Mouse (Mus musculus): ENCODE measurements around the gene Kcnk4. TPM values are rescaled to one million over a fixed set of nuclear protein-coding genes. Genes with fewer than 3 reads are reported as not detected.
"Not testable (repeated sequence)": the region's sequence is repeated elsewhere in the genome, so short reads cannot be mapped to it uniquely, and the experiment has no call there.

The Kcnk4 gene
- polyA plus RNA-seq, 1 experiment from 2014 or later: 0.19 TPM

DNA sequence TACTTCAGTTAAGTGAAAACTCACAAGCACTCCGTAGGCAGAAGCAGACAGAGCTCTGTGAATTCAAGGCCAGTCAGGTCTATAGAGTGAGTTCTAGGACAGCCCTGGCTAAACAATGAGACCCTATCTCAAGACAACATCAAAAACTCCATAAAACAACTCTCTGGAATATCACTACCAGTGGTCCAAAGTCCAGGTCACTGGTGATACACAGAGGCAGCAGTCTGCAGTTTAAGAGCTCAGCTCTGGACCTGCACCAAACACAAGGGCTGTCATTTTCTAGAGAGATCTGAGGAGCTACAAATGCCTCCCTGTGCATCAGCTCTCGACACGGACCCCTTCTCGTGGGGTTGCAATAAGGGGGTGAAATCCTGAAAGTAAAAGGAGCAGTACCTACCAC is 16.0 kb downstream of the Kcnk4 start:
- H3K4me1 ChIP-seq: peaks cover 24% of the 10 kb centered on the region
- no peak overlapping the region for H3K9ac ChIP-seq
- no peak overlapping the region for H3K4me2 ChIP-seq (replicated peaks)
- no peak overlapping the region for H3K4me3 ChIP-seq
- H3K36me3 ChIP-seq: peaks cover 16% of the 10 kb centered on the region
- WGBS: 94% methylated on average over 4 of the region's 4 CpGs
- peaks cover 11% of the 10 kb centered on the region for H3K27me3 ChIP-seq
- ATAC-seq (ENCODE audit: low FRiP score): no peak
- no peaks in the 10 kb centered on the region for H3K9me3 ChIP-seq (replicated peaks)
- no peak overlapping the region for H3K27ac ChIP-seq

DNA sequence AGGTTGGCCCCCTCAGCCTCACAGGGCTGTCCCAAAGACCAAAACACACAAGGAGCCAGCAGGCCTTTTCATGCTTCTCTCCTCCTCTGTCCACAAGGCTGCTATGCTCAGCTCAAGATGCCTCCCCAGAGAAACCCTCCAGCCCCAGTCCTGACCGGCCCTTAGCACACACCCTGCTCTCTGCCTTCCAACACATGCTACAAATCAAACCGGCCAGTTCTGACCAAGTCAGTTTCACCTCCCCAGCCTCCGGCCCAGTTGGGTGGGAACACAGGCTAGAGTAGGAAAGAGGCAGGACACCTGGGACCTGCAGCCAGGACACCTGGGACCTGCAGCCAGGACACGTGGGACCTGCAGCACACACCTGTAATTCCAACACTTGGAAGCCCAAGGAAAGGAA is 17.8 kb downstream of the Kcnk4 start:
- Histone ChIP-seq H3K36me3 (peaks cover 34% of the 10 kb centered on the region), H3K4me3 (no peak overlapping the region), H3K4me2 (replicated peaks) (no peak overlapping the region), H3K27ac (no peak overlapping the region), H3K27me3 (no peaks in the 10 kb centered on the region), H3K9me3 (replicated peaks) (no peaks in the 10 kb centered on the region), H3K4me1 (peaks cover 21% of the 10 kb centered on the region), H3K9ac (no peak overlapping the region)
- WGBS: 82% methylated on average over 4 of the region's 4 CpGs
- no peak for ATAC-seq (ENCODE audit: low FRiP score)

DNA sequence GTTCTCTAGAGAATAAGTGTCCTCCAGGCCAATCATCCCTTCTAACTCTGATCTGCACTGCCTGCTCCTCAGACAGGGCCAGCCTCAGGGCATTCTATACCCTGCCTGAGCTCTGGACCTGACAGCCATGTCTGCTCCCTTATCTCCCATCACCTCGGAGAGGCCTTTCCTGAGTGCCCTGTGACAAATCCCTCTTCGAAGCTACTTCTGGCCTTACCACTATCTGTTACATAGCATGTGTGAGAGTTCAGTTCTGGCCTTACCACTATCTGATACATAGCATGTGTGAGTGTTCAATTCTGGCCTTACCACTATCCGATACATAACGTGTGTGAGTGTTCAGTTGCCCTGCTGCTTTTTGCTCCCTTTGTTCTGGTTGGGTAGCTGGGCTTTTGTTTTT is 19.0 kb downstream of the Kcnk4 start:
- ATAC-seq (ENCODE audit: low FRiP score): no peak
- H3K4me2 ChIP-seq (replicated peaks): no peak overlapping the region
- H3K4me3 ChIP-seq: no peak overlapping the region
- no peak overlapping the region for H3K9ac ChIP-seq
- H3K27ac ChIP-seq: no peak overlapping the region
- no peaks in the 10 kb centered on the region for H3K9me3 ChIP-seq (replicated peaks)
- H3K27me3 ChIP-seq: no peaks in the 10 kb centered on the region
- WGBS: 91% methylated on average over 4 of the region's 4 CpGs
- H3K36me3 ChIP-seq: peaks cover 41% of the 10 kb centered on the region
- H3K4me1 ChIP-seq: peaks cover 20% of the 10 kb centered on the region

DNA sequence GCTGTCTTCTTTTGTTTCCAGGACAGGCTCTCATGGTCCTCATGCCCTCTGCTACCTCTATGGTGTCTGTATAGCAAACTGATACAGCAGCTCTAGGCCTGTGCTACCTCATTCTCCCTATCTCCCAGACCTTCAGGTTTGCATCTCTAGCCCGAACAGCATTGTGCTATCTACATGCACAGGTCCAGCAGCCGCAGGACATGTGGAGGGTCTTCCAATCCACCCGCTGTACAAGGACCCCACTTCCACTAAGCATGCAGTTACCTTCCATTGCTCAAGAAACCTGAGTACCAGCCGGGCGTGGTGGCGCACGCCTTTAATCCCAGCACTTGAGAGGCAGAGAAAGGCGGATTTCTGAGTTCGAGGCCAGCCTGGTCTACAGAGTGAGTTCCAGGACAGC is 19.8 kb downstream of the Kcnk4 start:
- no peak overlapping the region for H3K4me3 ChIP-seq
- ATAC-seq (ENCODE audit: low FRiP score): no peak
- H3K4me2 ChIP-seq (replicated peaks): no peak overlapping the region
- no peak overlapping the region for H3K9ac ChIP-seq
- H3K36me3 ChIP-seq: peaks cover 41% of the 10 kb centered on the region
- H3K4me1 ChIP-seq: peaks cover 13% of the 10 kb centered on the region
- WGBS: 89% methylated on average over 9 of the region's 9 CpGs
- no peak overlapping the region for H3K27ac ChIP-seq
- no peaks in the 10 kb centered on the region for H3K9me3 ChIP-seq (replicated peaks)
- H3K27me3 ChIP-seq: no peaks in the 10 kb centered on the region

DNA sequence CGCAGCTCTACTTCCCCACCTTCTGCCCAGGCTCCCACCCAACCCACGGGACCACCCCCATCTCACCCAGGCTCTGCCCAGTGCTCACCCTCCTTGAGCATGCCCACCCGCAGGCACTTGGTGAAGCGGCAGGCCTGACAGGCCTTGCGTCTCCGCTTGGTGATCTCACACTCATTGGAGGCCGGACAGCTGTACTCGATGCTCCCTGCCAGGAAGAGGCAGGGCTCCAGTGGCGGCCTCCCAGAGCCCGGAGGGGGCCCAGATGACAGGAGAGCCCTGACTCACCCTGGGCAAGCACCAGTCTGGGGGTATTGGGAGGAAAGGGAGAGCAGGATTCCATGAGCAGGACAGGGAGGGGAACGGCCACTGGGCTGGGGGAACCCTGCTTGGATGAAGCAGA is 20.3 kb downstream of the Kcnk4 start:
- Histone ChIP-seq H3K4me2 (replicated peaks) (no peak overlapping the region), H3K4me1 (peaks cover 12% of the 10 kb centered on the region), H3K36me3 (peaks cover 41% of the 10 kb centered on the region), H3K9ac (no peak overlapping the region), H3K27ac (no peak overlapping the region), H3K4me3 (no peak overlapping the region), H3K27me3 (no peaks in the 10 kb centered on the region), H3K9me3 (replicated peaks) (no peaks in the 10 kb centered on the region)
- 84% methylated on average over 11 of the region's 11 CpGs for WGBS
- ATAC-seq (ENCODE audit: low FRiP score): no peak

DNA sequence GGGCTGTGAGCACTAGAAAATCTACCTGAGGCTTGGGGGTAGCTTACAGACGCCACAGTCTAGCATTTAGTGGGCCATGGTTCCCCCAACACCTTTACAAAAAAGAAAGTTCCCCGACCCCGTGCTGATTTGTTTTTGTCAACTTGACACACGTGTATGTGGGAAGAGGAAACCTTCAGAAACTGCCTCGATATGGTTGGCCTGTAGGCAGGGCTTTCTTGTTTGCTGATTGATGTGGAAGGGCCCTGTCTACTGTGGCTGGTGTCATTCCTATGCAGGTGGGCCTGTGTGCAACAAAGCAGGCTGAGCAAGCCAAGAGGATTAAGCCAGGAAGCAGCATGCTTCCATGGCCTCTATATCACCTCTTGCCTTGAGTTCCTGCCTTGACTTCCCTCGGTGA is 21.3 kb downstream of the Kcnk4 start:
- H3K27me3 ChIP-seq: no peaks in the 10 kb centered on the region
- 93% methylated on average over 6 of the region's 6 CpGs for WGBS
- H3K27ac ChIP-seq: no peak overlapping the region
- H3K4me3 ChIP-seq: no peak overlapping the region
- H3K4me1 ChIP-seq: peaks cover 22% of the 10 kb centered on the region
- peaks cover 34% of the 10 kb centered on the region for H3K36me3 ChIP-seq
- H3K4me2 ChIP-seq (replicated peaks): no peak overlapping the region
- H3K9me3 ChIP-seq (replicated peaks): no peaks in the 10 kb centered on the region
- no peak for ATAC-seq (ENCODE audit: low FRiP score)
- H3K9ac ChIP-seq: no peak overlapping the region

DNA sequence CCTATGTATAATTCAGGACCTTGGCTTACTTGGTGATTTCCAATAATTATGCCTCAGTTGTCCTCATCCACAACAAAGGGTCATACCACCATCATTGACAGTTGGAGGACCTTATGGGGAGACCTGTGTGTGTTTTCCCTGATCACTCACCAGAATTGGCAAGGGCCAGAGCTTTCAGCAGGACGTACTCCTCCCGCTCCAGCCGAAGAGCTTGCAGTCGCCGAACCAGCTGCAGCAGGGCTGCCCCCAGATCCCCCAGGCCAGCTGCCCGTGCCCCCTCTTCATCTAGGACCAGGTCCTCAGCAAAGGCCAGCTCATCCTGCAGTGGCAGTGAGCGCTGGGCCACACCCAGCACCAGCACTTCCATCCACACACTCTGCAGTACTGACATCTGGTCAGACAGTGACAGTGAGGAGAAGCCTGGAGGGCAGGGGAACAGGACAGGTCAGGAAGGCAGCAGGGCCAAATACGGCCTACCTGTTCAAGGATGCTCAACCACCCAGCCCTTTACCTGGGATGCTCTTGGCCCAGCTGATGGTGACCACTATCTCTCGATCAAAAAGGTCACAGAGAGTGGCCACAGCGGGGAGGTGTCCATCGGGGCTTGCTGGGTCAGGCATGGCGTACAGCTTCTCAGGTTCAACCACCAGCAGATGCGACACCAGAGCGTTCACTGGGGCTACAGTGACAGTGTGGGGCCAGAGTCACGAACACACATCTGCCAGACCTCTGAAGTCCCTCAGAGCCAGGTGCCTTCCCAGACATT is 21.9 kb downstream of the Kcnk4 start:
- Histone ChIP-seq H3K4me3 (no peak overlapping the region), H3K36me3 (peaks cover 34% of the 10 kb centered on the region), H3K4me1 (peaks cover 27% of the 10 kb centered on the region), H3K27me3 (no peaks in the 10 kb centered on the region), H3K9me3 (replicated peaks) (no peaks in the 10 kb centered on the region), H3K4me2 (replicated peaks) (no peak overlapping the region), H3K27ac (no peak overlapping the region), H3K9ac (no peak overlapping the region)
- ATAC-seq (ENCODE audit: low FRiP score): no peak
- WGBS: 94% methylated on average over 15 of the region's 15 CpGs

DNA sequence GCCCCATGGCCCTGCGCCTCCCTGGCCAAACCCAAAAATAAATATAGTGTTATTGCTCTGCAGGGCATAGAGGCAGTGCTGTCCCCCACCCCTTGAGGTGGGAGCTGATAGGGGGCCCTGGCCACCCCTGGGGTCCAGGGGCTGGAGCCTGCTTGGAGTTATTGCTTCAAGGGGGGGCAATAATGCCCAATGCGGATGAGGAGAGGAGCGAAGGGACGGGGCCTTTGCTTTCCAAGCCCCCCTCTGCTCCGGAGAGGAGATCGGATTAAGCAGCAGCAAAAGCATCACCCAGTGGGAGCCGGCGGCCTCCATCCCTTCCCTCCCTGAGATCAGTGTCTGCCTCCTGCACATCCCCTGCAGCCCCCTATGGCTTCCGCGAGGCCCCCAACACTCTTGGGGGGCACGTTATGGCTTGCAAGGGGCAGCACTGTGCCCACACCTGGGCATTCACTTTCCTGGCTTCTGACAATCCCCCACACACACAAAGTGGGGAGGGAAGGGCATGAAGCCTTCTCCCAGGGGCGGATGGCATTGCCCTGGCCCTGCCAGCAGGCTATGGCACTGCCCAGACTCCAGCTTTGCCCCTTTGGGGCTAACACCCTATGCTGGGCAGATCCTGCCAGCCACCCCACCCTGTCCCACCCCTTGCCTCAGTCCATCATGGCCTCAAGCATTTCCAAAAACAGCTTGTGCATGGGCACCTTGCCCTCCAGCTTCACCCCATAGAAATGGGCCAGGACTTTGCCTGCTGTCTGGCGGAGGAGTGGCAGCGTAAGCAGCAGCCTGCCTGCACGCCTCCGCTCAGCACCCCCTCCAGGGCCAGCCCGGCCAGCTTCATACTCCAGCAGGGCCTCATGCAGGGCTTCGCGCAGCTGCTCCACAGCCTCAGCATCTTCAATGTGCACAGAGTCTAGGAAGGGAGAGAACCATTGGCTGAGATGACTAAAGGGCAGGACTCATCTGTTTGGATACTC is 22.9 kb downstream of the Kcnk4 start:
- WGBS: 84% methylated on average over 19 of the region's 19 CpGs
- Histone ChIP-seq H3K27me3 (no peaks in the 10 kb centered on the region), H3K9me3 (replicated peaks) (no peaks in the 10 kb centered on the region), H3K9ac (0 out of 2 replicates have a peak overlapping the region, but pooled peaks have one; percentile 2), H3K36me3 (peaks cover 43% of the 10 kb centered on the region), H3K27ac (no peak overlapping the region), H3K4me3 (peak overlapping the region; percentile 57; the same call in 1 of the 2 replicates), H3K4me2 (replicated peaks) (peak overlapping the region; percentile 66), H3K4me1 (peaks cover 27% of the 10 kb centered on the region)
- ATAC-seq (ENCODE audit: low FRiP score): no peak

DNA sequence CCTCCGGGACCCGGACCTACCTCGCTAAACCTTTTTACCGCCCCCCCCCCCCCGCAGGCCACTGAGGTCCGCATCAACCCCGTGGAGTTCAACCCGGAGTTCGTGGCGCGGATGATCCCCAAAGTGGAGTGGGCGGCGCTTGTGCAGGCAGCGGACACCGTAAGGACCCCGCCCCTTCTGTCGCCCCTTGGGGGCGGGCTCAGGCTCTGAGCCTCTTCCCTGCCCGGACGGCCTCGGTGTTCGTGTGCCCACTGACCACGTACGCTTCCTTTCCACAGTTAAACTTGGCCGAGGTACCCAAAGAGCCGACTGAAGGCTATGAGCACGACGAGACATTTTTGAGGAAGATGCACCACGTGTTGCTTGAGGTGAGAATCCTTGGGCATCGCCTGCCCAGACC is 24.0 kb downstream of the Kcnk4 start:
- H3K36me3 ChIP-seq: peaks cover 52% of the 10 kb centered on the region
- peak overlapping the region; percentile 69 for H3K9ac ChIP-seq
- WGBS: under 1% methylated on average over 28 of the region's 30 CpGs
- H3K4me3 ChIP-seq: peak overlapping the region; percentile 57
- peak overlapping the region; percentile 66 for H3K4me2 ChIP-seq (replicated peaks)
- peaks cover 27% of the 10 kb centered on the region for H3K4me1 ChIP-seq
- peak overlapping the region; percentile 95 for H3K27ac ChIP-seq
- not testable (repeated sequence) for H3K9me3 ChIP-seq (replicated peaks); H3K27me3 ChIP-seq
- ATAC-seq (ENCODE audit: low FRiP score): peak; percentile 30; the same call in 1 of the 2 replicates

DNA sequence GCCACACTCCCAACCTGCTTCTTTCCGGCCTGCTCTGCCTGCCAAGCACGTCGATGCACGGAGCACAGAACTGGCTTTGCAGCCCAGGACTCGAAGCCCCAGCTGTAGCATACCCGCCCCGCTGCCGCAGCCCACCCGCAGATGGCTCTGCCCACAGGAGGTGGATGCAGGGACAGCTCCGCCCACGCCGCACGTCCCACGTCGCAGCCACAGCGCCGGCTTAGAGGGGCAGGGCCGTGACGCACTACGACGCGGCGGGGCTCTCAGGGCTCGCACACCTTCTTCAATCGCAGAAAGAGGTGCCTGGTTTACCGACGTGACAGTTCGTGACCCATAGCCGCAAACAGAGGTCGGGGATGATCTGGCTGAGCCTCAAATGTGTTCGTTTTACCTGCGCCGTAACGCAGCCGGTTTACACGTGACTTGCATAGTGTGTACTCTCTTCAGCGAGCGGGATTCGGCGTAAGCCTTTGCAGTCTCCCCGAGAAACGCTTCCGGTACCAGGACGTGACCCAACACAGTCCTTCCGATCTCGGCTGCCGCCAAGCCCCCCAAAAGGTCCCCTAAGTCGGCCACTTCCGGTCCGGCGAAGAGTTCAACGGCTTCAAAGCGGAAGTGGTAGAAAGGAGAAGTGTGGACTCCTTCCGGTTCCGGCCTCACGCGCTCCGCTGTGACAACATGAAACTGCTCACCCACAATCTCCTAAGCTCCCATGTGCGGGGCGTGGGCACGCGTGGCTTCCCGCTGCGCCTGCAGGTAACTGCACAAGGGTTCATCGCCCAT is 24.6 kb downstream of the Kcnk4 start, which contains the start of the genes Trmt112 and Prdx5:
Gene Trmt112 (plus strand): TSS at position 192 of the 783 bp plus-strand sequence.
Gene Prdx5 (minus strand): TSS at position 600 of the 783 bp plus-strand sequence.
- Histone ChIP-seq H3K4me2 (replicated peaks) (peak within 1 kb of the TSS; percentile 66), H3K36me3 (peaks cover 58% of the 10 kb centered on the region), H3K27me3 (no peaks in the 10 kb centered on the region), H3K9me3 (replicated peaks) (no peaks in the 10 kb centered on the region), H3K9ac (peak within 1 kb of the TSS; percentile 69), H3K4me1 (peaks cover 27% of the 10 kb centered on the region), H3K4me3 (peak within 1 kb of the TSS; percentile 57), H3K27ac (peak within 1 kb of the TSS; percentile 95)
- under 1% methylated on average over 65 of the region's 65 CpGs for WGBS
- peak; percentile 91 for ATAC-seq (ENCODE audit: low FRiP score)

DNA sequence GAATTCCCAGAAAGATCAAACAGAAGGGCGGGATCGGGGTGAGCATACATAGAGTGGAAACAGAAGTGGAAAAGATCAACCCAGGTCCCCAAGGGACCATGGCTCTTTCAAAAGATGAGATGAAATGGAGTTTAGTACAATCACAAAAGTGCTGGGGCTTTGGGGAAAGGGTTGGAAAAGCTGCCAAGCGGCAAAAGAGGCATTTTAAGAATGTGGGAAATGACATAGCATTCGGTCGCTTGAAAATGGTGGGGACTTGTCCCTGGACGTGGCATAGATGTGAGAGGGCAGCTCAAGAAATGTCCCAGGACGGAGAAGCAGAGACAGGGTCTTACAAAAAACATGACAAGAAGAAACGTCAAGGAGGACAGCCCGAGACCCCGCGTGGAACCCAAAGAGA is 25.3 kb downstream of the Kcnk4 start:
- Histone ChIP-seq H3K36me3 (peaks cover 60% of the 10 kb centered on the region), H3K4me1 (peaks cover 27% of the 10 kb centered on the region), H3K27me3 (no peaks in the 10 kb centered on the region), H3K4me2 (replicated peaks) (peak overlapping the region; percentile 66), H3K4me3 (peak overlapping the region; percentile 57), H3K27ac (peak overlapping the region; percentile 95), H3K9ac (peak overlapping the region; percentile 66), H3K9me3 (replicated peaks) (no peaks in the 10 kb centered on the region)
- WGBS: 10% methylated on average over 11 of the region's 11 CpGs
- ATAC-seq (ENCODE audit: low FRiP score): no peak
